Mouse (Mus musculus) monocyte, adult 5-6 weeks (primary cell): ENCODE results near the gene Bend4. TPM values are rescaled to one million over a fixed set of nuclear protein-coding genes. Genes with fewer than 3 reads are reported as not detected.

Experiments
- ATAC-seq: fragments of 153-309, 156-312 bp; replicated peaks from 2 replicates; pipeline ENCODE4 v1.8.0; 2017; ENCODE audit warnings: mild to moderate bottlenecking; ENCODE audit not compliant: low TSS enrichment, insufficient number of reproducible peaks, severe bottlenecking, poor library complexity, low FRiP score
- total RNA-seq: library from RNA; stranded (forward); fragments of 200-1000, 200-491, 200-594 nt; gene quantifications from 3 replicates; pipeline ENCODE4 v1.2.3, GENCODE M21; 2017

The Bend4 gene
- 1.2 to 1.9 TPM (median 1.3 TPM) in 3 replicates for total RNA-seq

GRCm38 (mm10) chr5:67427443-67428360 is at the start of gene Bend4:
Gene Bend4 (minus strand): TSS chr5:67428310.
- ATAC-seq, result no peak

GRCm38 (mm10) chr5:67473723-67474122 is 45.6 kb upstream of the Bend4 start:
- no peak for ATAC-seq

- ATAC-seq, result no peak
Observed at GRCm38 (mm10) chr5:67473094-67473493, 45.0 kb upstream of the Bend4 start.

- no peak for ATAC-seq
Observed at GRCm38 (mm10) chr5:67466866-67467530, 38.9 kb upstream of the Bend4 start.

DNA sequence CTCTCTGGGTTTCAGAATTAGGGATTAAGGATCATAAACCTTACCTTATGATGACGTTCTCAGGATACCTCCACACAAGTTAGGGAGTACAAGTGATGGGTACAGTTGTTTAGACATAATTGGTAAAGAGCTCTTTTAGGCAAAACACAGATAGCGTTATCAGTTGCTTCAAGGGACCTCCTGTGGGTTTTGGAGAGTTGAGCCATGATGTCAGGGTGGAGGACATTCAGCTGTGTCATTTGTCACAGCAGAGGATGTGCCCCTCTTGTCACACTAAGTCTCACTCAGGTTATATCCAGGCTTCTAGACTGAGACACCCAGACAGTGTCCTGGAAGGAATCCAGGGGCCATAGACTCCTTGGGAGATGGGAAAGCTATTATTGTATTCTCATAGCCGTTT is 36.8 kb upstream of the Bend4 start:
- no peak for ATAC-seq

DNA sequence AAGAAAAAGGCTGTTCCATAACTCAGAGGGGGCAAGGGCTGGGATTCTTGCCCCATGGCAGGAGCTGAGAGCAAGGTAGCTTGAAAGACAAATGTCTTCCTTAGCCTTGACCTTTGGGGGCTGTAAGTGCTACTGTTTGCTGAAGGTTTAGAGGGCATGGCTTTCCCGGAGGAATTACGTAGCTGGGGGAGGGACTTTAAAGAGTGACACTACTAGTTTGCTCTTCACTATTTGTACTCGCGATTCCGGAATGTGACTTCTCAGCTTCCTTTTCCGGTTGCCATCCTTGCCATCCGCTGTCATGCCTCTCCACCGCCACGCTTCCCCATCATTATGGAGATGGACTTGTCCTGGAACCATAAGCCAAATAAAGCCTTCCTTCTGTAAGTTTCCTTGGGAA is 35.5 kb upstream of the Bend4 start:
- no peak for ATAC-seq

GRCm38 (mm10) chr5:67462331-67462730 is 34.2 kb upstream of the Bend4 start:
- no peak for ATAC-seq

- ATAC-seq, result no peak
Observed at GRCm38 (mm10) chr5:67456841-67457240, 28.7 kb upstream of the Bend4 start.

DNA sequence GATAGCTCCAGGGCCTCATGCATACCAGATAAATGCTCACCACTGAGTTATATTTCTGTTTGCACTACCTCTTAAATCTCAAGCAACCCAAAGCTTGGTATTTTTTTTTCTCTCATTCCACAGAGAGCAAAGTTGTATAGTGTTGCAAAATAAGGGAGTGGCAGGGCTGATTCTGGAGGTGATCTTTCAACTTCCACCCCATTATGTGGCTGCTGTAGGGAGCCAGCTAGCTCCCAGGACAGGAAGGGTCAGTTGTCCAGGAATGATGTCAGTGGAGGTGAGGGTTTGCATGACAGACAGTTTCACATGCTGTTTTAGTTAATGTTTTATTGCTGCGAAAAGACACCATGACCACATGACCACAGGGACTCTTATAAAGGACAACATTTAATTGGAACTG is 26.2 kb upstream of the Bend4 start:
- ATAC-seq, result no peak

- 0 out of 2 replicates have a peak, but pooled peaks have one; percentile 42 for ATAC-seq
Observed at GRCm38 (mm10) chr5:67449957-67450630, 22.0 kb upstream of the Bend4 start.

GRCm38 (mm10) chr5:67446526-67446925 is 18.4 kb upstream of the Bend4 start:
- ATAC-seq, result no peak

DNA sequence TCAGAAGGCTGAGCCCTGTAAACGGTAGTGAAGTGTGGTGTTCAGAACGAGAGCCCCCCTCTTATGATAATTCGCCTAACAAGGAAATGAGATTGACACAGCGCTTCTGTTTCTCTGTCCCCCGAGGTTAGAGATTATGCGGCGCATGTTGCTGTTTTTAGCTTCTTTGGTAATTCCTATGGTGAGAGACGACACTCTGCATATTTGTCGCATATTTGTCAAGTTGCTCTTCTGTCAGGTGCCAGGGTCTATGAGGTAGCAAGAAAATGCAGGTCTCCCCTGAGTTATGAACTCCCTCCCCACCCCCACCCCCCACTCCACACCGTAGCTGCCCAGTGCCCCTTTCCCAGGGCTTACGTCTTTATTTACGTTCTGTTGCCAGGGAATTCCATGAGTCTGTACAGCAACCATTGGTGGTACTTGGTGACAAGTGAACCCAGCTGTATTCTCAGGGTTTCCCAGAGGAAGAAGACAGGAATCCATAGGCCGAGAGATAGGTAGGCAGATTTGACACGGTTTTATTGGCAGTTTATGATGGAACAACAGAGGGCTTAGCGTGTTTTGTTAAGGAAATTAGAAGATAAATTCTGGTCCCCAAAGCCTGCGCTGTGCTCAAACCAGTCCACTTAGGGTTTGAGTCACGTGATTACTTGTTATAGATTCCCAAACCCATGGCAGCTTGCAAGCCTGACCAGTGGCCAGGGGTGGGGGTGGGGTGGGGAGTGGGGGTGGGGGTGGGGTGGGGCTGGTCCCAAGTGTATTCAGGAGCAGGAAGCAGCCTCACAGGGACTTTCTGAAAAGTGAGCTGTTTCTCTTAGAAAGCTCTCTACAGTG is 16.3 kb upstream of the Bend4 start:
- ATAC-seq, result no peak

DNA sequence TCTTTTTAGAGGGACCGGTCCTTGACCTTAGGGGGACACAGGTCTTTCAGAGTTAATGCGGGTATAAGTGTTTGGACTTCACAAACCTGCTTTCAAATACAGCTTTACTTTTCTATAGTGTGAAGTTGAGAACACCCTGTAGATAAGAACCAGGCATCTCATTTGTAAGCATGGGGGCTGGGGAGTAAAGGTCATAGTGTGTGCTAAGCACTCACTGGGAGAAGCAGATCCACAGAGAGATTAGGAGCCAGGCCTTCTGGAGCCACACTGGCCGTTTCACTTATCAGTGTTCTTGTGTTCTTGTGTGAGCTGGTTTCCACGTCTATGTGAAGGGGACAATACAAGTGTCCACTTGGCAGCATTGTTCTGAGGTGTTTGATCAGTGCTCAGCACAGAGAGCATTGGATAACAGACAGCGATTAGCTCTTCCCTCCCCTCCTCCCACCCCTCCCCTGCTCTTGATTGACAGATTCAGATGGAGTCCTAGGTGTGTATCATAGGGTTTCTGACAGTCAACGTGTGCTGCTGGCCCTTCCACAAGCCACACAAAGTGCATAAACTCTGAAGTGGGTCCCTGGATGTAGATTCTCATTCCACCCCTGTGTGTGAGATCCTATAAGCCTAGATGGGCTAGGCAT is 14.8 kb upstream of the Bend4 start:
- no peak for ATAC-seq

DNA sequence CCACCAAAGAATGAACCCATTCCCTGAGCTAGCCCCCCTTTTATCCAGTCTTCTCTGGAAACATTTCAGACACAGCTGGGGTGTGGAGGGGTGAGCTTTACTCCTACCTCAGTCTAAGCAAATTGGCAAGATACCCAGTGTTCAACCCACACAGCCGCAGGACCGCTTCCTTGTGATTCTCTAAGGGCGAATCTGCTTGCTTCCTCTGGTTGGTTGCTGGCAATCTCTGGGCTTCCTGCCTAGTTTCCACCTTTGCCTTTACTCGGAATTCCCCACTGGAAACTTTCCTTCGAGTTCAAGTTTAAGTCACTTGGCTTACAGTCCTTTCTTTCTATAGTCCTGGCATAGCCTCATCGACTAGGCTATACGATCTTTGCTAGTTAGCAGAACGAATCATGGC is 12.5 kb upstream of the Bend4 start:
- ATAC-seq, result no peak

- ATAC-seq, result no peak
Observed at GRCm38 (mm10) chr5:67437403-67437802, 9.3 kb upstream of the Bend4 start.

DNA sequence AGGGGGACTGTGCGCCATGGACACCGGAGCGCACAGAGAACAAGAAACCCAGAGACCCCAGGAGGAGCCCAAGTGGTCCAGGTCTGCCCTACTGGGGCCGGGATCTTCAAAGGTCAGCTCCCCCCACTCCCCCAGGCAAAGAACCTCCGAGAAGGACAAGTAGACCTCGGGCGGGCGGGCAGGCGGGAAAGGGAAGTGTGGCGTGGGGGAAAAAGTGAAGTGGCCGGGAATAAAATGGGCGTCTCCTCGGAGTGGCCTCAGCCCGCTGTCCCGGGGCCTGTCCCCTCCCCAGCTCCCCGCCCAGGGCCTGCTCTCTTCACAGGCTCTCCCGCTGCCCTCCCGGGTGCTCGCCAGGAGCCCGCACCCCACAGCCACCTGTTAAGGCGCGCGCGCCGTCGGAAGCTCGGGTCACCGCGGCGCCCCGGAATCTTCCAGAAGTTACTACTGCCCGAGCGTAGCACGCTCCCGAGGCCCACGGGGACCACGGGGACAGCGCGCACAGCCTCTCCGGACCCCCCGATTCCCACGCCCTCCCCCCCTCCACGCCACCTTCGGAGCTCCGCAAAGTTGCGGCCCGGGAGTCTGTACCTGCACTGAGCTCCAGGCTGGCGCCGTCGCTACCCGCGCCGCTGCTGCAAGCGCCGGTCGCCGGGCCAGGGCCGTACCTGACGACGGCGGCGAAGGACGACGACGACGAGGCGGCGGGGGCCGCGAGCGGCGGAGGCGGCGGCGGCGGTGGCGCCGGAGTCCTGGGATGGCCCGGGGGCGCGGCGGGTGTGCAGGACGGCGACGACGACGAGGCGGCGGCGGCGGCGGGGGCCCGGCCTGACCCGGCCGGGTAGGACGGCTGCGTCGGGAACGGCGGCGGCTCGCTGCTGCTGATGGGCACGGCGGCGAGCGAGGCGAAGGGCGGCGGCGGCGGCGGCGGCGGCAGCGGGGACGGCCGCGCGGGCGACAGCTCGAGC is 1.4 kb downstream of the Bend4 start:
- ATAC-seq, result no peak

GRCm38 (mm10) chr5:67426011-67426410 is 2.1 kb downstream of the Bend4 start:
- ATAC-seq, result no peak
